Mouse (Mus musculus): ENCODE measurements around the gene Arhgef1.

Arhgef1 gene

GRCm38 (mm10) chr7:24944257-24944950, 41.7 kb downstream of the Arhgef1 start, which contains the start of gene Gm4881:
Gene Gm4881, minus strand, starts transcription at chr7:24944494.
- no peak for DNase-seq (ENCODE audit: low read depth)

- DNase-seq (ENCODE audit: low read depth), result no peak
Measured at GRCm38 (mm10) chr7:24947316-24948048, 44.8 kb downstream of the Arhgef1 start.

- no peak for DNase-seq (ENCODE audit: low read depth)
Measured at GRCm38 (mm10) chr7:24948774-24949173, 46.1 kb downstream of the Arhgef1 start.

GRCm38 (mm10) chr7:24949958-24950623, 47.4 kb downstream of the Arhgef1 start:
- DNase-seq (ENCODE audit: low read depth), result peak; percentile 80

GRCm38 (mm10) chr7:24953966-24954365, 51.3 kb downstream of the Arhgef1 start:
- no peak for DNase-seq (ENCODE audit: low read depth)

DNA sequence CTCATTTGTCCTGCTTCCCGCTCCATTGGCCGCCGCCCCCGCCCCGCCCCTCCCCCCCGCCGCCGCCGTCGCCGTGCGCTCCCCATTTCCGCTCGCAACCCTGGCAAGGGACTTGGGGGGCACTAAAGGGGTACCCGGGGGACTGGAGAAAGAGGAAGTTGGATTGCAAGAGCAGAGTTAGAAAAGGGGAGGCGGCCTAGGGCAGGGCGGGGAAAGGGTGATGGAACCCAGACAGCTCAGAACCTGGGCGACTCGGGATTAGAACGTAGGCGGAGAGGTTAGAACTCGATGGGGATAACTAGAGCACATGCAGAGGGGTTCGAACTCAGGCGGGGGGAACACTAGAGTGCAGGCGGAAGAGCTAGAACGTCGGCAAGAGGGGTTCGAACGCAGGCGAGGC, 51.7 kb downstream of the Arhgef1 start:
- no peak for DNase-seq (ENCODE audit: low read depth)

- DNase-seq (ENCODE audit: low read depth), result no peak
Measured at GRCm38 (mm10) chr7:24955226-24955625, 52.5 kb downstream of the Arhgef1 start.

- DNase-seq (ENCODE audit: low read depth), result no peak
Measured at GRCm38 (mm10) chr7:24964288-24964687, 61.6 kb downstream of the Arhgef1 start.

- peak; percentile 66 for DNase-seq (ENCODE audit: low read depth)
Measured at GRCm38 (mm10) chr7:24964897-24965535, 62.3 kb downstream of the Arhgef1 start.

DNA sequence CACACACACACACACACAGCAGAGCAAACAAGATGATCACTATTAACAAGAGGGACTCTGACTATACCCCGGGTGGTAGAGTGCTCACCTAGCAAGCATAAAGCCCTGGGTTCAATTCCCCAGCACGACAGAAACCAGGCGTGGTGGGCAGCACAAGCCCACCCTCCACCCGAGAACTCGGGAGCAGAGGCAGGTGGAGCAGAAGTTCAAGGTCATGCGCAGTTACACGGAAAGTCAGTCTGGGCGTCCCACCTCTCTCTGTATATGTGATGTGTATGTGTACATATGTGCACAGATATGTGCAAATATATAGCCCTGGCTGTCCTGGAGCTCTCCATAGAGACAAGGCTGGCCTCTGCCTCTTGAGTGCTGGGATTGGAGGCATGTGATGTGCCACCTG, 65.3 kb downstream of the Arhgef1 start:
- DNase-seq (ENCODE audit: low read depth), result no peak

GRCm38 (mm10) chr7:24968463-24968862, 65.8 kb downstream of the Arhgef1 start:
- DNase-seq (ENCODE audit: low read depth), result no peak

DNA sequence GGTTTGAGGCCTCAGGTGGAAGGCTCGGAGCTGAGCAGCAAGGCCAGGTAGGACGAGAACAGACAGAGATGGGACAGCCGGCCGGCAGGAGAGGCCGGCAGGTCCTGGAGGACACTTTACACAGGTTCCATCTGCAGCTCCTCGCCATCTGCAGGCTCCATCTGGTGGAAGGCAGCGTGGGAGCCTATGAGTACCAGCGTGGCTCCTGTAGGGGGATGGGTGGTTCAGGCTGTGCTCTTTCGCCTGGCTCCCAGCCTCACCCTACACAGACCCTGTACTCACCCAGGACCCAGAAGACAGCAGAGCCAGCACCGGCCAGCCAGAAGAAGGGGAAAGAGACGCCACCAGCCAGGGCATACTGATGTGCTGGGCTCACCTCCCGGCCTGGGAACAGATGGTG, 67.1 kb downstream of the Arhgef1 start:
- no peak for DNase-seq (ENCODE audit: low read depth)

DNA sequence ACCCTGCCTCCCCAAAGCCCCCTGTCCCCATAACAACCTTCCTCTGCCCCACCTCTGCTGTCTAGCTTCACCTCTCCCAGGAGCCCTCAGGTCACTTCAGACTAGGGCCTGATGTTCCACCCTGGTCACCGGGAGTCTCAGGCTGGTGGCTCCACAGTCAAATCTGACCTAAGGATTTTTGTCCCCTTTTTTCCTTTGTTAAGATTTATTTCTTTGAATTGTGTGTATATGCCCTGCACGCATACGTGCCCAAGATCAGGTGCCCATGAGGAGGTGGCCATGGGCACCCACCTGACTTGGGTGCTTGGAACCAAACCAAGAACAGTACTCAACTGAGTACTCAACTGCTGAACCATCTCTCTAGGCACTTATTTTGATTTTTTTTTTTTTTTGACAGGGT, 67.6 kb downstream of the Arhgef1 start:
- DNase-seq (ENCODE audit: low read depth), result no peak

DNA sequence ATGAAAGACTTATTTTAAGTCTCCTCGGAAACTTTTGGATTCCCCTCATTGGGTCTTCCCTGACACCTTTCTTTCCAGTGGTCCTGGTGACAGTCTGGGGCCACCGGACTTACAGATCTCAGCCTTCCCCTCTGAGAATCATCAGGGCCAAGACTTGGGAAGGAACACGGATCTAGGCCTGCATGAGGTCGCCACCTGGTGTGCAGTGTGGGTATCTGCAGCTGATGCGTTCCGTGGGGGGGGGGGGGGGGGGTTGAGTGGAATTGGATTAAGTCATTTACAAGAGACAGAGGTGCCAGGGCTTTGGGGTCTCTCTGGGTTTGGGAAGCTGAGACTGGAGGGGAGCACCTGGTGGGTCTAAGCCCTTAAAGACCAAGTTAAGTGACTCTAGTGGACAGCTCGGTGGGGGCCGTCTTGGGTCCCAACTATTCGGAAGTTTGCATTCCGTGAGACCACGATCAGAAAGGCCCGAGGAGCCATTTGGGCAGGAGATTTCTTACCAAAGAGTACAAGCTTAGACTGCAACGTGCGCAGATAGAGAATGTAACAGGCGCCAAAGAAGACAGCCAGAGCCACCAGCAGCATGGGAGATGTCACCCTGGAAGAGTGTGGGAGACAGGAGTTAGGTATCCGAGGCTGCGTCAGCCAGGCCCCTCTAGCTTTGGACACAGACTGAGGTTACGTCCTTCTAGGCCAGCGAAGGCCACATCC, 68.7 kb downstream of the Arhgef1 start:
- peak; percentile 47 for DNase-seq (ENCODE audit: low read depth)

DNA sequence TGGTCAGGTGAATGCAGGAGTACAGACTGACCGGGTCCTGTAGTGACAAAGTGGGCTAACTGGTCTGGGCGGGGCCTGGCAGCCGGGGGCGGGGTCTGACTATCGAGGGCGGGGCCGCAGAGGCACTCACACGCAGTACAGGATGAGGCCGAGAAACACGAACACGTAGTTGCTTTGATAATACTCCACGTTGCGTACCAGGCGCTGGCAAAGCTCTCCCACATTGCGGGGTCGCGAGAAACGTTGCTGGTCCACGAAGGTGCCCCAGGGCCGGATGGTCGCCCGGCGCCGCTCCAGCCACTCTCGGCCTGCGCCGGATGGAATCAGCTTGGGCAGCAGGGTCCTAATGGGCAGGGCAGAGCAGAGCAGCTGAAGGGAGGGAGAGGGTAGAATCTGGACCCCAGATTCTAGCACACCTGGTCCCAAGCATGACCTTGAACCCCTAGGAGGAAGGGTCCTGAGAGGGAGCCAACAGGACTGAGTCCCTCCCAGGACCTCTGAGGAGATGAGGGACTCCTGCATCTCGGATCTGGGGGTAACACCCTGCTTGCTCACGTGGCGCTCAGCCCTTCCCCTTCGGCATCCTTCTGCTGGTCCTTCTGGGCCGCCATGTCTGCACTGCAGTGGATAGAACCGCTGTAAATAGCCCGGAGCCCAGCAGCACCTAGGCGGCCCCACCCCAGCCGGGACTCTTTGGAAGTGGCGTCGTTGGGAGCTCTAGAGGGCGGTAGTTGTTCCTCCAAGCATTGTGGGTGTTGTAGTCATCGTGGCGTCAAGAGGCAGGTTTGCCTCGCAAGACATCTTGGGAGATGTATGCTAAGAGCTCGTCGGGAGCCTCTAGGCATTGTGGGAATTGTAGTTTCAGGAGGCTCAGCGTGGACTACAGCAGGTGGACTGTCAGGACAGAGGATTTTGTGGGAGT, 69.5 kb downstream of the Arhgef1 start, which contains the start of gene Rabac1:
Gene Rabac1 (minus strand): TSS at position 783 of the 922 bp plus-strand sequence.
- peak; percentile 85 for DNase-seq (ENCODE audit: low read depth)

- DNase-seq (ENCODE audit: low read depth), result no peak
Measured at GRCm38 (mm10) chr7:24973208-24973607, 70.5 kb downstream of the Arhgef1 start.

- no peak for DNase-seq (ENCODE audit: low read depth)
Measured at GRCm38 (mm10) chr7:24973902-24974301, 71.2 kb downstream of the Arhgef1 start.

DNA sequence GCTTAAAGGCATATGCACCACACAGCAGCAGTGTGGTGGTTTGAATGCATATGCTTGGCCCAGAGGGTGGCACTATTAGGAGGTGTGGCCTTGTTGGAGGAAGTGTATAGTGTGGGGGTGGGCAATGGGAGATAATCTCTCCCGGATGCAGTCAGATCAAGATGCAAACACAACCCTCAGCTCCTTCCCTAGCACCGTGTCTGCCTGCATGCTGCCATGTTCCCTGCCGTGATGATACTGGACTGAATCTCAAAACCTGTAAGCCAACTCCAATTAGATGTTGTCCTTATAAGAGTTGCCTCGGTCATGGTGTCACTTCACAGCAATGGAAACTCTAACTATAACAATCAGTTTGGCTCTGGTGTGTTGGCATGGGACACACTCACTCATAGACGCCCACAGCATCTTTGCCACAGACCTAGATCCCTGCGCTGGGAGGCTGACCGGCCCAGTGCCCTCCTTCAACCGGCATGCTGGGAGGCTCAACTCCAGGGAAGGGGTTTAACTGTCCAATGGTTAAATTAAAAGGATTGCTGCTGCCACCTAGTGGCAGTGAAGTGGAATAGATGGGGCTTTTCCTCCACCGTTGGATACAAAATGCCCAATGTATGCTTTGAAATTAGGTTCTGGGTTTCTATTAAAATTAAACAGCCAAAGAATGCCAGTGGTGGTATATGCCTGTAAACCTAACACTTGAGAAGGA, 72.3 kb downstream of the Arhgef1 start:
- peak; percentile 56 for DNase-seq (ENCODE audit: low read depth)
